9 mouse cellular contexts compared by ENCODE assay signal in genomic region chr11:106736614-106737013, GRCm38 (mm10). TPM values are rescaled to one million over a fixed set of nuclear protein-coding genes. Genes with fewer than 3 reads are reported as not detected.
DNase-seq lines count a peak whose midpoint lies in the region; ATAC-seq lines count a peak whose summit lies in the region.
"Had no signal": no experiment of that assay in that cellular context is flagged by ENCODE, and none has a peak within 500 bp of the region (broad histone marks: within the 10 kb centered on the region; RNA-seq: fewer than 3 reads in every experiment).

No protein-coding gene starts in this region.

- 71% methylated on average over 3 of the region's 3 CpGs for WGBS in kidney, embryonic 15.5 days
- 68% methylated on average over 3 of the region's 3 CpGs for WGBS in embryonic facial prominence, embryonic 13.5 days
- WGBS in forebrain, embryonic 16.5 days, result 52% methylated on average over 3 of the region's 3 CpGs
- 29% methylated on average over 3 of the region's 3 CpGs for WGBS in midbrain, embryonic 12.5 days
- 74% methylated on average over 3 of the region's 3 CpGs for WGBS in liver, embryonic 11.5 days

- H3K27me3 ChIP-seq in kidney, embryonic 15.5 days, result no peaks in the 10 kb centered on the region
- H3K27me3 ChIP-seq in embryonic facial prominence, embryonic 13.5 days, result no peaks in the 10 kb centered on the region
- no peaks in the 10 kb centered on the region for H3K27me3 ChIP-seq in forebrain, embryonic 16.5 days (replicated peaks; ENCODE audit: control insufficient read depth, insufficient read depth, low read length)
- H3K27me3 ChIP-seq in midbrain, embryonic 12.5 days, result no peaks in the 10 kb centered on the region
- H3K27me3 ChIP-seq in liver, embryonic 11.5 days (replicated peaks; ENCODE audit: control insufficient read depth, insufficient read depth, low read length), result no peaks in the 10 kb centered on the region

- H3K9me3 ChIP-seq in kidney, embryonic 15.5 days (replicated peaks), result no peaks in the 10 kb centered on the region
- no peaks in the 10 kb centered on the region for H3K9me3 ChIP-seq in embryonic facial prominence, embryonic 13.5 days
- no peaks in the 10 kb centered on the region for H3K9me3 ChIP-seq in forebrain, embryonic 16.5 days (ENCODE audit: control insufficient read depth, low read length)
- no peaks in the 10 kb centered on the region for H3K9me3 ChIP-seq in midbrain, embryonic 12.5 days
- no peaks in the 10 kb centered on the region for H3K9me3 ChIP-seq in liver, embryonic 11.5 days (ENCODE audit: control insufficient read depth, low read length)

- no peak overlapping the region for H3K4me3 ChIP-seq in kidney, embryonic 15.5 days (replicated peaks)
- no peak overlapping the region for H3K4me3 ChIP-seq in embryonic facial prominence, embryonic 13.5 days
- H3K4me3 ChIP-seq in forebrain, embryonic 16.5 days (replicated peaks; ENCODE audit: low read length), result no peak overlapping the region
- H3K4me3 ChIP-seq in midbrain, embryonic 12.5 days, result no peak overlapping the region
- no peak overlapping the region for H3K4me3 ChIP-seq in liver, embryonic 11.5 days (ENCODE audit: low read depth, low read length)

- H3K4me2 ChIP-seq in kidney, embryonic 15.5 days, result no peak overlapping the region
- H3K4me2 ChIP-seq in embryonic facial prominence, embryonic 13.5 days, result no peak overlapping the region
- H3K4me2 ChIP-seq in forebrain, embryonic 16.5 days (ENCODE audit: low read length), result no peak overlapping the region
- H3K4me2 ChIP-seq in midbrain, embryonic 12.5 days (replicated peaks), result no peak overlapping the region
- no peak overlapping the region for H3K4me2 ChIP-seq in liver, embryonic 11.5 days

- DNase-seq in kidney, adult 8-10 months, result no peak
- DNase-seq in cerebellum, postnatal 14 days, result no peak
- no peak for DNase-seq in liver, embryonic 11.5 days (ENCODE audit: low spot score)
- no peak for DNase-seq in gastrocnemius, postnatal 10 days

- ATAC-seq in kidney, embryonic 15.5 days (replicated peaks; ENCODE audit: low FRiP score), result no peak
- ATAC-seq in embryonic facial prominence, embryonic 13.5 days (ENCODE audit: insufficient number of reproducible peaks, insufficient read depth, low FRiP score, low TSS enrichment, low read depth), result no peak
- no peak for ATAC-seq in forebrain, embryonic 16.5 days
- ATAC-seq in midbrain, embryonic 12.5 days (ENCODE audit: low FRiP score, low read depth), result no peak
- ATAC-seq in liver, embryonic 11.5 days (replicated peaks; ENCODE audit: low FRiP score), result no peak

- peak overlapping the region; percentile 75 for H3K27ac ChIP-seq in kidney, embryonic 15.5 days
- peak overlapping the region; percentile 53; the same call in 1 of the 2 replicates for H3K27ac ChIP-seq in embryonic facial prominence, embryonic 13.5 days
- H3K27ac ChIP-seq in forebrain, embryonic 16.5 days (ENCODE audit: low read length), result peak overlapping the region; percentile 71
- H3K27ac ChIP-seq in midbrain, embryonic 12.5 days (replicated peaks), result peak overlapping the region; percentile 75
- H3K27ac ChIP-seq in liver, embryonic 11.5 days (ENCODE audit: low read depth, low read length), result no peak overlapping the region; the same call in 1 of the 2 replicates

- 0 out of 2 replicates have a peak overlapping the region, but pooled peaks have one; percentile 10 for H3K9ac ChIP-seq in kidney, embryonic 15.5 days
- H3K9ac ChIP-seq in embryonic facial prominence, embryonic 13.5 days, result no peak overlapping the region
- H3K9ac ChIP-seq in forebrain, embryonic 16.5 days (replicated peaks; ENCODE audit: low read depth, low read length), result no peak overlapping the region
- peak overlapping the region; percentile 29; the same call in 1 of the 2 replicates for H3K9ac ChIP-seq in midbrain, embryonic 12.5 days (replicated peaks)
- H3K9ac ChIP-seq in liver, embryonic 11.5 days (ENCODE audit: low read depth, low read length), result no peak overlapping the region

- H3K4me1 ChIP-seq in kidney, embryonic 15.5 days, result peaks cover 13% of the 10 kb centered on the region; the same call in 1 of the 2 replicates
- H3K4me1 ChIP-seq in embryonic facial prominence, embryonic 13.5 days, result peaks cover 10% of the 10 kb centered on the region
- peaks cover 19% of the 10 kb centered on the region for H3K4me1 ChIP-seq in forebrain, embryonic 16.5 days (replicated peaks; ENCODE audit: control insufficient read depth, insufficient read depth, low read length)
- peaks cover 24% of the 10 kb centered on the region for H3K4me1 ChIP-seq in midbrain, embryonic 12.5 days
- peaks cover 4% of the 10 kb centered on the region; the same call in 1 of the 2 replicates for H3K4me1 ChIP-seq in liver, embryonic 11.5 days (replicated peaks; ENCODE audit: control insufficient read depth, insufficient read depth, low read length)

- no peaks in the 10 kb centered on the region for H3K36me3 ChIP-seq in kidney, embryonic 15.5 days
- no peaks in the 10 kb centered on the region for H3K36me3 ChIP-seq in embryonic facial prominence, embryonic 13.5 days
- H3K36me3 ChIP-seq in forebrain, embryonic 16.5 days (ENCODE audit: control insufficient read depth, insufficient read depth), result no peaks in the 10 kb centered on the region
- H3K36me3 ChIP-seq in midbrain, embryonic 12.5 days, result no peaks in the 10 kb centered on the region
- no peaks in the 10 kb centered on the region for H3K36me3 ChIP-seq in liver, embryonic 11.5 days (ENCODE audit: control insufficient read depth, insufficient read depth, low read length)

RNA-seq across cellular contexts. Expression of gene Pecam1, which starts 13.8 kb away (rescaled TPM):
- 59.3 and 66.5 TPM in 2 replicates for polyA plus RNA-seq in kidney, embryonic 15.5 days (2015; fragmentation: Nextera tagmentation; extraction: Ambion mirVana)
- polyA plus RNA-seq in embryonic facial prominence, embryonic 13.5 days (2015; fragmentation: Nextera tagmentation; extraction: Ambion mirVana), result 29.0 and 33.7 TPM in 2 replicates
- 14.7 and 18.3 TPM in 2 replicates for polyA plus RNA-seq in forebrain, embryonic 16.5 days (2015; fragmentation: Nextera tagmentation; extraction: Ambion mirVana)
- polyA plus RNA-seq in midbrain, embryonic 12.5 days (2016; fragmentation: Nextera tagmentation; extraction: Ambion mirVana), result 15.9 and 19.4 TPM in 2 replicates
- 17.8 and 18.0 TPM in 2 replicates for polyA plus RNA-seq in liver, embryonic 11.5 days (2014; fragmentation: Nextera tagmentation; extraction: Ambion mirVana)
- 100 to 1,000 TPM; 104 to 118 TPM for total RNA-seq in gastrocnemius, postnatal 10 days (2021)

RNA-seq across cellular contexts. Expression of gene Milr1, which starts 14.4 kb away (rescaled TPM):
- polyA plus RNA-seq in kidney, embryonic 15.5 days (2015; fragmentation: Nextera tagmentation; extraction: Ambion mirVana), result 1.0 and 1.7 TPM in 2 replicates
- polyA plus RNA-seq in embryonic facial prominence, embryonic 13.5 days (2015; fragmentation: Nextera tagmentation; extraction: Ambion mirVana), result 1.9 and 2.3 TPM in 2 replicates
- polyA plus RNA-seq in forebrain, embryonic 16.5 days (2015; fragmentation: Nextera tagmentation; extraction: Ambion mirVana), result 0.35 and 0.72 TPM in 2 replicates
- polyA plus RNA-seq in midbrain, embryonic 12.5 days (2016; fragmentation: Nextera tagmentation; extraction: Ambion mirVana), result 0.72 and 1.7 TPM in 2 replicates
- 2.3 and 2.4 TPM in 2 replicates for polyA plus RNA-seq in liver, embryonic 11.5 days (2014; fragmentation: Nextera tagmentation; extraction: Ambion mirVana)
- total RNA-seq in gastrocnemius, postnatal 10 days (2021), result 1 to 10 TPM; 1.0 to 1.2 TPM
- total RNA-seq: layer of hippocampus, postnatal 25 days had no signal

RNA-seq across cellular contexts. Expression of gene Polg2, which starts 42.7 kb away (rescaled TPM):
- polyA plus RNA-seq in kidney, embryonic 15.5 days (2015; fragmentation: Nextera tagmentation; extraction: Ambion mirVana), result 10.2 and 12.1 TPM in 2 replicates
- 14.1 and 14.7 TPM in 2 replicates for polyA plus RNA-seq in embryonic facial prominence, embryonic 13.5 days (2015; fragmentation: Nextera tagmentation; extraction: Ambion mirVana)
- 8.8 and 8.9 TPM in 2 replicates for polyA plus RNA-seq in forebrain, embryonic 16.5 days (2015; fragmentation: Nextera tagmentation; extraction: Ambion mirVana)
- polyA plus RNA-seq in midbrain, embryonic 12.5 days (2016; fragmentation: Nextera tagmentation; extraction: Ambion mirVana), result 10.4 and 11.3 TPM in 2 replicates
- 9.3 and 10.9 TPM in 2 replicates for polyA plus RNA-seq in liver, embryonic 11.5 days (2014; fragmentation: Nextera tagmentation; extraction: Ambion mirVana)
- total RNA-seq in gastrocnemius, postnatal 10 days (2021), result 1 to 10 TPM; 4.9 to 5.2 TPM

RNA-seq across cellular contexts. Expression of gene Ddx5, which starts 52.4 kb away (rescaled TPM):
- 344 and 366 TPM in 2 replicates for polyA plus RNA-seq in kidney, embryonic 15.5 days (2015; fragmentation: Nextera tagmentation; extraction: Ambion mirVana)
- polyA plus RNA-seq in embryonic facial prominence, embryonic 13.5 days (2015; fragmentation: Nextera tagmentation; extraction: Ambion mirVana), result 345 and 370 TPM in 2 replicates
- polyA plus RNA-seq in forebrain, embryonic 16.5 days (2015; fragmentation: Nextera tagmentation; extraction: Ambion mirVana), result 520 and 566 TPM in 2 replicates
- 486 TPM in 2 replicates for polyA plus RNA-seq in midbrain, embryonic 12.5 days (2016; fragmentation: Nextera tagmentation; extraction: Ambion mirVana)
- 288 and 310 TPM in 2 replicates for polyA plus RNA-seq in liver, embryonic 11.5 days (2014; fragmentation: Nextera tagmentation; extraction: Ambion mirVana)
- 100 to 1,000 TPM; 281 to 345 TPM for total RNA-seq in gastrocnemius, postnatal 10 days (2021)

RNA-seq across cellular contexts. Expression of gene Cep95, which starts 52.4 kb away (rescaled TPM):
- 21.7 and 22.0 TPM in 2 replicates for polyA plus RNA-seq in kidney, embryonic 15.5 days (2015; fragmentation: Nextera tagmentation; extraction: Ambion mirVana)
- 28.2 and 30.5 TPM in 2 replicates for polyA plus RNA-seq in embryonic facial prominence, embryonic 13.5 days (2015; fragmentation: Nextera tagmentation; extraction: Ambion mirVana)
- polyA plus RNA-seq in forebrain, embryonic 16.5 days (2015; fragmentation: Nextera tagmentation; extraction: Ambion mirVana), result 22.5 and 25.9 TPM in 2 replicates
- polyA plus RNA-seq in midbrain, embryonic 12.5 days (2016; fragmentation: Nextera tagmentation; extraction: Ambion mirVana), result 22.8 and 25.6 TPM in 2 replicates
- 18.6 and 21.1 TPM in 2 replicates for polyA plus RNA-seq in liver, embryonic 11.5 days (2014; fragmentation: Nextera tagmentation; extraction: Ambion mirVana)
- 1 to 10 TPM; 5.5 to 8.7 TPM for total RNA-seq in gastrocnemius, postnatal 10 days (2021)

Comparison
In these comparisons a context has a peak if more than half of its experiments do, and no peak if none do; other contexts are left out.
1. H3K9ac ChIP-seq: peak in kidney, embryonic 15.5 days (single experiment) and midbrain, embryonic 12.5 days (single experiment); none in embryonic facial prominence, embryonic 13.5 days (single experiment), forebrain, embryonic 16.5 days (single experiment) and liver, embryonic 11.5 days (single experiment).